Comparison of ENCODE assay signal across 17 mouse cellular contexts in the genomic region with DNA sequence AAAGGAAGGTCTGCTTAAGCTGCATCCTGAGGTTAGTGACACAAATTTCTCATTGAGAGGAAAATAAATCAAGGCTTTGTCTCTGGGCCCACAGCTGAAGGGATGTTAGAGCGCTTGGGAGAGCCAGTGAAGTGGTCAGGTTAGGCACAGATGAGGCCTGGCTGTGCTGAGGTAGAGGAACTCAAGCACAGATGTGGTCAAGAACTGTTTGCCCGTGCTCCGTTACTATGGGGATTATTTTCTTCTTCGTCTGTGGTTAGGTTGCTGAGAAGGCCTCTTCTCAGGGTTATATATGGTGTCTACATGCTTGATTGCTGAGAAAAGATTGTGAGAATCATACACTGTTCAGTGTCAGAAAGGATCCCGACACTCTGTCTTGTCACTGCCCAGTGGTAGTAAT.
"Had no signal": no experiment of that assay in that cellular context is flagged by ENCODE, and none has a peak within 500 bp of the region (broad histone marks: within the 10 kb centered on the region; RNA-seq: fewer than 3 reads in every experiment).

No protein-coding gene starts in this region.

- H3K9ac ChIP-seq: limb, embryonic 12.5 days; liver, embryonic 15.5 days; midbrain, embryonic 12.5 days; neural tube, embryonic 13.5 days; stomach, embryonic 15.5 days had no signal

- H3K9me3 ChIP-seq: limb, embryonic 12.5 days; liver, embryonic 15.5 days; megakaryocyte, embryonic 14.5 days; midbrain, embryonic 12.5 days; neural tube, embryonic 13.5 days; stomach, embryonic 15.5 days had no signal

- H3K27ac ChIP-seq: layer of hippocampus, adult 2 months; limb, embryonic 12.5 days; liver, embryonic 15.5 days; midbrain, embryonic 12.5 days; neural tube, embryonic 13.5 days; stomach, embryonic 15.5 days had no signal

- H3K4me3 ChIP-seq: layer of hippocampus, adult 2 months; limb, embryonic 12.5 days; liver, embryonic 15.5 days; megakaryocyte, embryonic 14.5 days; midbrain, embryonic 12.5 days; neural tube, embryonic 13.5 days; stomach, embryonic 15.5 days had no signal

- H3K4me1 ChIP-seq: liver, embryonic 15.5 days; megakaryocyte, embryonic 14.5 days; midbrain, embryonic 12.5 days; neural tube, embryonic 13.5 days had no signal

- H3K36me3 ChIP-seq: limb, embryonic 12.5 days; liver, embryonic 15.5 days; midbrain, embryonic 12.5 days; neural tube, embryonic 13.5 days; stomach, embryonic 15.5 days had no signal

- H3K27me3 ChIP-seq: liver, embryonic 15.5 days; megakaryocyte, embryonic 14.5 days; midbrain, embryonic 12.5 days; neural tube, embryonic 13.5 days; stomach, embryonic 15.5 days had no signal

- H3K4me2 ChIP-seq: limb, embryonic 12.5 days; liver, embryonic 15.5 days; midbrain, embryonic 12.5 days; neural tube, embryonic 13.5 days; stomach, embryonic 15.5 days had no signal

- ATAC-seq: lung, postnatal 0 days; midbrain, embryonic 16.5 days had no signal

- DNase-seq: kidney, postnatal 10 days; kidney, postnatal 4 days; liver; lung, adult 2 months; lung, postnatal 36 days; right cerebral cortex, postnatal 14 days; thymus, adult 2 months; thymus, postnatal 25 days had no signal
